Comparison of ENCODE assay signal across 8 mouse cellular contexts in the genomic region with DNA sequence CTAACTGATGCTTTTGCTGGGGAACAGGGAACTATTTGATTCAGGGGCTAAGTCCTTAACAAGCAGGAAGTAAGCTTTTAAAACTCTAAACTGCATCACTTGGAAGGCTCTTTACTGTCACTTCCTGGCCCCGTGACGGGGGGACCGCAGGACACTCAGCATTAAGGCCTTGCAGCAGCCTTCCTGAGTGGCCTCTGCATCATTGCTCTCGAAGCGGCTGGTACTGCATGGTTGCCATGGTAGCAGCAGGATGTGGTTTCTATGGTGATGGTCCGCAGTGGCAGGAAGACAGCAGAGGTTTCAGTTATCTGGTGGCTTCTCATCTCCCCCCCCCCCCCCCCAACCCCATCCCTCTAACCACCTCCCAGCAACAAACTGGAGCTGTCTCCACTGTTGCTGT.
DNase-seq lines count a peak whose midpoint lies in the region; ATAC-seq and TF ChIP-seq lines count a peak whose summit lies in the region.

No protein-coding gene starts in this region.

- no peak overlapping the region for H3K27ac ChIP-seq in kidney, embryonic 14.5 days (ENCODE audit: low read depth, low read length)
- H3K27ac ChIP-seq in cerebellum, adult 2 months (ENCODE audit: insufficient read depth, low read length): no peak overlapping the region

- 63% methylated on average over 6 of the region's 6 CpGs for WGBS in kidney, embryonic 14.5 days
- WGBS in cerebellum, adult 2 months: 70% methylated on average over 6 of the region's 6 CpGs

- no peak overlapping the region for H3K4me3 ChIP-seq in kidney, embryonic 14.5 days (ENCODE audit: low read length)
- H3K4me3 ChIP-seq in cerebellum, adult 2 months (replicated peaks; ENCODE audit: insufficient read depth, low read depth, low read length): no peak overlapping the region

- 0 out of 2 replicates have a peak, but pooled peaks have one; percentile 4 for ATAC-seq in kidney, embryonic 14.5 days (ENCODE audit: low FRiP score, low TSS enrichment)
- peak; percentile 28 to 35; a peak in 1 of 4 replicates for ATAC-seq in hematopoietic stem cell, adult 5-6 weeks (replicated peaks in 1 of 2; ENCODE audit: insufficient read depth in 1 of 2, low FRiP score in 2 of 2, low TSS enrichment in 1 of 2, low read depth in 1 of 2, poor library complexity in 2 of 2, severe bottlenecking in 2 of 2)

- H3K36me3 ChIP-seq in kidney, embryonic 14.5 days (ENCODE audit: control insufficient read depth, insufficient read depth, low read length): no peaks in the 10 kb centered on the region

- H3K9me3 ChIP-seq in kidney, embryonic 14.5 days (ENCODE audit: control insufficient read depth, low read length): no peaks in the 10 kb centered on the region

- no peak overlapping the region for H3K9ac ChIP-seq in kidney, embryonic 14.5 days (ENCODE audit: low read depth, low read length)

- no peaks in the 10 kb centered on the region for H3K27me3 ChIP-seq in kidney, embryonic 14.5 days (ENCODE audit: control insufficient read depth, insufficient read depth, low read length)
- H3K27me3 ChIP-seq in cerebellum, adult 2 months (ENCODE audit: control insufficient read depth, insufficient read depth, low read length): no peaks in the 10 kb centered on the region

- peaks cover 9% of the 10 kb centered on the region for H3K4me1 ChIP-seq in kidney, embryonic 14.5 days (ENCODE audit: control insufficient read depth, insufficient read depth, low read length)
- H3K4me1 ChIP-seq in cerebellum, adult 2 months (ENCODE audit: control insufficient read depth, insufficient read depth, low read length): peaks cover 3% of the 10 kb centered on the region; the same call in 1 of the 2 replicates

- TF ChIP-seq CTCF in cerebellum, adult 2 months (IDR thresholded peaks at IDR 0.05; ENCODE audit: borderline replicate concordance, insufficient read depth, low read depth, low read length): no peak

- no peak for TF ChIP-seq POLR2A in cerebellum, adult 2 months (IDR thresholded peaks at IDR 0.05; ENCODE audit: borderline replicate concordance, insufficient read depth, low read length)

- no peak for DNase-seq in kidney, adult 18-20 months
- DNase-seq in left cerebral cortex, postnatal 14 days (ENCODE audit: low spot score in 2 of 2): peak; percentile 77 to 90
- peak; percentile 77 for DNase-seq in retina, postnatal 1 day
- DNase-seq in urinary bladder, postnatal 36 days (ENCODE audit: low spot score in 2 of 2): no peak
- no peak for DNase-seq in cerebellum, adult 2 months
- DNase-seq in adrenal gland, adult 8-10 months: no peak

- H3K4me2 ChIP-seq in kidney, embryonic 14.5 days (replicated peaks; ENCODE audit: low read depth, low read length): no peak overlapping the region

- intact Hi-C loops in left cerebral cortex, postnatal 14 days (cut with DNase I): no loop called here

Comparison
In these comparisons a context has a peak if more than half of its experiments do, and no peak if none do; other contexts are left out.
1. DNase-seq: peak in left cerebral cortex, postnatal 14 days (2 of 2) and retina, postnatal 1 day (single experiment); none in kidney, adult 18-20 months (single experiment), urinary bladder, postnatal 36 days (0 of 2), cerebellum, adult 2 months (0 of 2) and adrenal gland, adult 8-10 months (single experiment).